Mouse (Mus musculus) spleen, adult 12 weeks (tissue): ENCODE measurements around the gene Pitpnb.

Experiments used
- DNase-seq: peaks from one replicate; pipeline ENCODE4 v3.0.0; 2022; ENCODE audit warnings: low spot score

Gene Pitpnb

GRCm38 (mm10) chr5:111344721-111345400, 14.3 kb downstream of the Pitpnb start:
- DNase-seq, result no peak

DNA sequence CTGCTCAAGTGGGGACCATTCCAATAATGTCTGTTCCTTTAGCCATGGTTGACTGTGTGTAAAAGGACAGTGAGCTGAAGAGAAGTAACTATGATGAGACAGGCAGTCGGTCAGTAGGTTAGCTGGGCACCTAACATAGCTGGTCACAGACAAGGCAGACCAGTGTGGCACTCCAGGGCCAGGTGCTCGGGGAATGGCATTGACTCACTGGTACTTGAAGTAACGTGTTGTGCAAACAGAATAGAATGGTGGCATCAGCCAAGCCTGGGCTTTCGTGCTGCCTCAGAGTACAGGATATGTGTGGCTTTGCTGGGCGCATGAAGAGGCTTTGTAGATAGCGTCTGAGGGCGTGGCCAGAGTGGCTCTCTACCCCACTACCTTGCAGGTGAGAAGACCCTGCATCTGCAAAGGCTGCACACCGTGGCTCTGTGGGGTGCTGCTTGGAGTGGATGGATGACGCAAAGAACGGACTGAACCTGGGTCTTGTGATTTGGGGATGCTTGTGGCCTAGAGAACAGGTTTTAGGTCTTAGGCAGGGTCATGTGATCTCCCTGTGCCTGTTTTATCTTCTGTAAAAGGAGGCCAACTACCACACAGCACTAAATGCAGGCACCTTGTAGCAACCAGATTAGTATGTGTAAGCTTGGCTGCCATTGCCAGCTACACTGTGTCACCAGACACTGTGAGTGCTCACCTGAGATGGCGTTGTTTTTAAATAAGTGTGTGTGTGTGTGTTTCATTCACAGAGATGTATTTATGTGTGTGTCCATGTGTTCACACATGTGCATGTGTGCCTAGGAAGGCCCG, 26.5 kb downstream of the Pitpnb start:
- no peak for DNase-seq

DNA sequence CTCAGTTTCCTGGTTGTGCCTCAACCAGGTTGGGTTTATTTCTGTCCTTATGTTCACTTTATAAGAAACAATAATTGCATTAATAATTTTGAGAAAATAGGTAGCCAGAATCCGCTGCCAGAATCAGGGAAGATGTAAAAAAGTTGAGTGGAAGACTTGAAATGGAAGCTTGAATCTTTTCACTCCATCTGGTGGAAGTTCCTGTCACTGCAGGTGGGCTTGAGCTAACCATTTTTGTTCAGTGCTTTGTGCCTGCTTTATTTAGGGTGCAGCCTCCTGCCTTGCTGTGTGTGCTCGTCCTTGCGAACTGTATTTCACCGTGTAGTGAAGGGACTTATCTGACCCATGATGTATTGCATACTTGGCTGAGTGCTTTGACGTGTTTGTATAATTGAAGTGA, 30.0 kb downstream of the Pitpnb start:
- DNase-seq, result no peak

DNA sequence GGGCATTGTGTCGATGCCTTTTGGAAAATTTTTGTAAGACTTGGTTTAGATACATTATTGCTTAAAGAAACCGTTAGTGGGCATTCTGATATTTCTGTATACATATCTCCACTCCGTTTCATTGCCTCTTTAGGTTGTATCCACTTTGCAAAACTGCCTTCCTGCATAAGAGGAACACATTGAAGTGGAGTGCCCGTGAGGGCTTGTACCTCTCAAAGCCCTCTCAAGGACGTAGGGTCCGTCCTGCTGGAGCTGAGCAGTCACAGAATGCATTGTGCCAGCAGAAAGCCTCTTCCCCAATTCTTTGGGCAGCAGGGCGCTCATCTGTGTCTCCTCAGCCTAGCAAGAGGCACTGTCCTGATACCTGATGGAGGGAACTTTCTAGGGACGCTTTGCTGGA, 30.5 kb downstream of the Pitpnb start:
- DNase-seq, result no peak

GRCm38 (mm10) chr5:111361846-111362245, 31.3 kb downstream of the Pitpnb start:
- no peak for DNase-seq

- DNase-seq, result no peak
Observed at GRCm38 (mm10) chr5:111363446-111364062, 33.0 kb downstream of the Pitpnb start.

GRCm38 (mm10) chr5:111364533-111364932, 34.0 kb downstream of the Pitpnb start:
- no peak for DNase-seq

- DNase-seq, result no peak
Observed at GRCm38 (mm10) chr5:111366140-111366539, 35.6 kb downstream of the Pitpnb start.

DNA sequence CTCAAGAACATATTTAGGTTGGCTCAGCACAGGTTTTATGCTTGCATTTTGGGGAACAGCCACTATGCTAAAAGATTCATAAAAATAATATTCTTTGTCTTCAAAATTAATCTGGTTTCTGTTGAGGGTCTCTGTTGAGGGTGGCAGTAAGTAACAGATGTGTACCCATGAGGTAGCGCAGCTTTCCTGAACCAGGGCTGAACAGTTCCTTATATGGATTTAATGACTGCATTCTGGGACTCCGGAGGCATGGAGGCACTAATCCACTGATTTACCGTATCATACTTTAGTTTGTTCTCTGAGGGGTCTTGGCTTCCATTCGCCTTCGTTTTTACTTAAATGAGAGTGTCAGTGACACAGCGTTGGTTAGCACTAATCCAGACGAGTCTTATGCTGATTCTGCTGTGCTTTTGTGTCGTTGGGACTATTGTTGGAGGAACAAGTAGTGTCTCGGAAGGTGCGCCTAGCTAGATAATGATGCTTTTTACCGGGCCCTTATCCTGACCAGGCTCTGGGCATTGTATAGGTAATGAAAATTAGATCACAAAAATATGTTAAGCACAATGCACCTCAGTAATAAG, 37.5 kb downstream of the Pitpnb start:
- DNase-seq, result no peak

DNA sequence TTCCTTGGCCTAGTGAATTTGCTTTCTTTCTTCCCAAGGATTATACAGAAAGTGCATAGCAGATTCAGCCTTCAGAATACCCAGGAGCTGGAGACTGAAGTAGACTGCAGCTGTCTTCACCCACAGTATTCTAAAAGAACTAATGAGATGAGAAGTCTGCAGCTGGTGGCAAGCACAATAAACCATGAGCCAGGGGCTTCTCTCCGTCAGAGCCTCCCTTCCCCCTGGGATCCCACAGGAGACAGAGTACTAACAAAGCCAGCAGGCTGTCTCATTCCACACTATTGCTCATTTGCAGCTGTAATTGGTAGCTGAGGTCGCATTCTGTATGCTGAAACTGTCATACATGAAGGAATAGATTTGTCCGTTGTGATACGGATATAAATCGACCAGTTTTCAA, 38.0 kb downstream of the Pitpnb start:
- no peak for DNase-seq

- DNase-seq, result no peak
Observed at GRCm38 (mm10) chr5:111375616-111376015, 45.1 kb downstream of the Pitpnb start.

DNA sequence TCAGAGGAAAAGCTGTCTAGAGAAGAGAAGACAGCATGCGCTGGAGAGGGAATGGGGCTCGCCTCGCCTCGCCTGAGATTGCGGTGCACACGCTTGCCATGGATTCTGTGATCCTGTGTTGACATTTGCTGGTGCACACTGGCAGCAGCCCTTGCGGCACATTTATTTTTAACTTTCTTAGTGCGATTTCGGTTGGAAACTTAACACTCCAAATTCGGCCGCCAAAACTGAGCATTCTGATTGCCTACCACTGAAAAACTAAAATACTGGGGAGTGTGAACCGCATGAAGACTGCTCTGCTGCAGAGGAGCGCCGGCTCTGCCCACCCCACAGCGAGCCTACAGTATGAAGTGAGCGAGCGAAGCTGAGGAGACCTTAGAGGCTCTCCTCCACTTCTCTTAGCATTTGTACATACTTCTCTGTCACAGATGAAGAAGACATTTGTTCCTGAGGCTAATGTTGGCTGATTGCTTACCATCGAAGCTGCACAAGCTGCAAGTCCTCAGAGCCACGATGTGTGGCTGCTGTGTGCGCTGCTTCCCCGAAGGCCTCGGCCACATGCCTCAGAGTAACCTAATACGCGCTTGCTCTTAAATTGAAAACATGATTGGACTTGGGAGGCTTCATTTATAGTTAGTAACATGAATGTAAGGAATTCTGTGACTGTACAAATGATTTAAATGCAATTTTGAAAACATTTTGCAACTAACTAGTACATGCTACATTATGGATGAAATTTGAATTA, 45.9 kb downstream of the Pitpnb start:
- DNase-seq, result no peak

DNA sequence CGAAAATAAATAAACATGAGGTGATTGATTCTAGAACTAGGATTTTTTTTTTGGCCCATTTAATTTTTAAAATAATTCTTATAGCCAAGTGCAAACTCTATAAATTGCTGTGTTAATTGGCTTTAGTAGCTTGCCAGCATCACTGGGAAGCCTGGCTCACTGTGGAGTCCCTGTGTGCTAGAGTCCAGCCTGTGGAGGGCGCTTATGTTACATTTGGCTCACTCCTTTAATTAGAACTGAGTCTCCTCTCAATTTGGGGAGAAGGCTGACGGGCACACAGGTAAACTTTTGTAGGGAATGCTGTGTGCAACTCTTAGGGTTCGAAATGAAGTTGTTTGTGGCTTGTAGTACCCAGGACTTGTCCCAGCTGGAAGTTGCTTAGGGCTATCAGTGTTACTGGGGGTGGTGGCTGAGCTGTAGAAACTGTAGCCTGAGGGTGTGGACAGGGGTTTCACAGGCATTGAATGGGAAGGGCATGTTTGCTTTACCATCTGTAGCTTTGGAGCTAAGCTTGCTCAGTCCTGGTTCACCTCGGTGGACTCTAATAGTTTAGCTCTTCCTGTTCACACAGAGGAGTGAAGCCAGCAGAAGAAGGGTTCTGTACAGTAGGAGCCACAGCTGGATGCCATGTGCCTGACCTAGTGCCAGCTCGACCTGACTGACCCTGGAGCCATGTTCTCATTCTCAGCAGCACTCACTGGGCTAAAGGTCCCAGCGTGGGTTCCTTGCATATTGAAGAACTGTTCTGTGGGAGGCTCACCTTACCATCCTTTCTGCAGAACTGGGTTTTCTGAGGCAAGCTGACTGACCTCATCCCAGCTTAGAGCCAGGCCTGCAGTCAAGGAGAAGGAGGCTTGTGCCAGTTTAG, 47.8 kb downstream of the Pitpnb start:
- no peak for DNase-seq

GRCm38 (mm10) chr5:111383335-111383734, 52.8 kb downstream of the Pitpnb start:
- DNase-seq, result no peak

GRCm38 (mm10) chr5:111390911-111391310, 60.3 kb downstream of the Pitpnb start:
- DNase-seq, result no peak

- no peak for DNase-seq
Observed at GRCm38 (mm10) chr5:111391485-111391884, 60.9 kb downstream of the Pitpnb start.

DNA sequence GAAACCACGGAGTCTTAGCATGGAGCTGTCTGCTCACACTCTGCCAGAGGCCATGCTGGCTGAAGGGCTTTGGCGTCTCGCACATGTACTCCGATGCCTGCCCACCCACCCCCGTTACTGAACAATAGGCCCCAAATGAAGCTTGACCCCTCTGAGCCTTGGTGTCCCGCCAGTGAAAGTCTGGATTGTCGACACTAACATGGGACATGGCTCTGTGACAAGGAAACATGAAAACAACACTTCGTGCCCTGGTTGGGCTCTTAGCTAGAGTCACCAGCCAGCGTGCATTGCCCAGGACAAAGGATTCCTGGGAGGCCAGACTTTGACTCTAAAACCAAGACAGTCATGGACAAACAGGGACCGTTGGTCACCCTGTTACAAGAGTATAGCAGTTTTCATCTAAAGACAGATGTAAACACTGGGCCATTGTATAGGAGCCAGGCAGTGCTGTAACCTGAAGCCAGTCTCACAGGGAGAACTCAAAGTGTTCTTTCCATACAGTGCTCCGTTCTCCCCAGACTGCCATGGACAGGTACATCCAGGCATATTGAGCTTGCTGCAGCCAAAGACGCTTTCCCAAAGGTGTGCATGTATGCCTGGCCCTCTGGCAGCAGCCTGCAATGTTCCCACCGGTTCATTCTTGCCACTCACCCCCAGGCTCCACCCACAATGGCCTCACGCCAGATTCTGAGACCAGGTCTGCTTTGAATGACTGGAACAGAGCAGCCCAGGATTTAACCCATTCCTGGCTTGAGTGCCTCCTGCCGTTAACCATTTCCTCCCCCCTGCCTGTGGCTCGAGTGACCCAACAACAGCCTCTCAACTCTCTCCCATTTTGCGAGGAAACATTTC, 63.0 kb downstream of the Pitpnb start:
- no peak for DNase-seq

GRCm38 (mm10) chr5:111394198-111395053, 63.9 kb downstream of the Pitpnb start:
- no peak for DNase-seq

DNA sequence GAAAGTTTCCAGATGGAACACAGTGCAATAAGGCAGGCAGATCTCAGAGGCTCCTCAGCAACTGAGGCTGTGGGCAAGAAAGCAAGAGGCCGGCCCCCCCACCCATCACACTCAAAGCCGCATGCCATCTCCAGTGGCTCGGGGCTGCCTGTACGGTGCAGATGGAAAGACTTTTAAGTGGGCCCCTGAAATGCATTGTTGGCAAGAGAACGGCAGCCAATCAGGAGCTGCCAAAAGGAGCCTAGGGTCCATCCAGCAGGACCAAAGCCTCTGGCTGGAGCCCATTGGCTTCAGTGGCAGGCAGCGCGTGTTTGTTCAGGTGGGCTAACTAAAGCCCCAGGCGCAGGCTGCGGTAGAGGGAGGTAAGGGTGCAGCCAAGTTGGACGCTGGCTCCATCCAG, 65.2 kb downstream of the Pitpnb start:
- DNase-seq, result no peak
